Mouse (Mus musculus) E14TG2a.4 (cell line): ENCODE results near the gene 1700016C15Rik.

ENCODE experiments used
- CTCF ChIP-seq: conservative IDR thresholded peaks from 2 replicates; pipeline ENCODE4 v1.5.1; 2014; ENCODE audit warnings: low read length
- NANOG ChIP-seq: IDR thresholded peaks from 2 replicates; pipeline ENCODE4 v1.6.1; 2014; ENCODE audit warnings: borderline replicate concordance, low read length, mixed read lengths
- POU5F1 ChIP-seq: IDR thresholded peaks from 2 replicates; pipeline ENCODE4 v1.6.1; 2014; ENCODE audit warnings: low read length, borderline replicate concordance

GRCm38 (mm10) chr1:177705204-177705603, 24.4 kb upstream of the 1700016C15Rik start:
- peak; percentile 36 for TF ChIP-seq CTCF
- no peak for TF ChIP-seq NANOG
- no peak for TF ChIP-seq POU5F1
